Mouse (Mus musculus) cerebellum, adult 2 months (tissue): ENCODE data around the gene Smok3a. TPM values are rescaled to one million over a fixed set of nuclear protein-coding genes. Genes with fewer than 3 reads are reported as not detected.
"Not testable (repeated sequence)": the region's sequence is repeated elsewhere in the genome, so short reads cannot be mapped to it uniquely, and the experiment has no call there.

ENCODE experiments used
- DNase-seq, 2 experiments: peaks; one replicate each; pipeline ENCODE4 v3.0.0; 2021
- H3K27ac ChIP-seq: fragments of 200-500 bp; 2 replicates; pipeline ENCODE4 v1.5.1; 2012; ENCODE audit warnings: low read length, control low read depth, inconsistent platforms; ENCODE audit not compliant: insufficient read depth
- H3K27me3 ChIP-seq: fragments of 200-500 bp; 2 replicates; pipeline ENCODE4 v1.6.1; 2012; ENCODE audit warnings: inconsistent platforms, mild to moderate bottlenecking, low read length, moderate library complexity; ENCODE audit not compliant: control insufficient read depth, insufficient read depth
- H3K4me1 ChIP-seq: fragments of 200-500 bp; 2 replicates; pipeline ENCODE4 v1.6.1; 2011; ENCODE audit warnings: low read length; ENCODE audit not compliant: control insufficient read depth, insufficient read depth
- H3K4me3 ChIP-seq: fragments of 200-500 bp; replicated peaks from 2 replicates; pipeline ENCODE3; 2011; ENCODE audit warnings: mild to moderate bottlenecking, low read depth, low read length, control low read depth; ENCODE audit not compliant: insufficient read depth
- CTCF ChIP-seq: fragments of 200-500 bp; IDR thresholded peaks from 2 replicates; pipeline ENCODE4 v1.5.1; 2011; ENCODE audit warnings: low read depth, mild to moderate bottlenecking, control low read depth, low read length, moderate library complexity, borderline replicate concordance; ENCODE audit not compliant: insufficient read depth
- POLR2A ChIP-seq: fragments of 200-500 bp; IDR thresholded peaks from 2 replicates; pipeline ENCODE4 v1.6.1; 2011; ENCODE audit warnings: low read length, control low read depth, borderline replicate concordance; ENCODE audit not compliant: insufficient read depth
- WGBS: fragments of 180-500 bp; shearing (Covaris S2); methylation state at CpG from one replicate; pipeline ENCODE4 v1.1.7; 2018; 5-methylcytosine and 5-hydroxymethylcytosine counted together
- polyA plus RNA-seq: library from polyadenylated mRNA; depleted of rRNA; stranded (reverse); fragments of >200 nt; gene quantifications from 2 replicates; pipeline ENCODE4 v1.2.3, GENCODE M21; 2012; rRNA removed

Smok3a gene
- polyA plus RNA-seq, result not detected in 2 replicates

DNA sequence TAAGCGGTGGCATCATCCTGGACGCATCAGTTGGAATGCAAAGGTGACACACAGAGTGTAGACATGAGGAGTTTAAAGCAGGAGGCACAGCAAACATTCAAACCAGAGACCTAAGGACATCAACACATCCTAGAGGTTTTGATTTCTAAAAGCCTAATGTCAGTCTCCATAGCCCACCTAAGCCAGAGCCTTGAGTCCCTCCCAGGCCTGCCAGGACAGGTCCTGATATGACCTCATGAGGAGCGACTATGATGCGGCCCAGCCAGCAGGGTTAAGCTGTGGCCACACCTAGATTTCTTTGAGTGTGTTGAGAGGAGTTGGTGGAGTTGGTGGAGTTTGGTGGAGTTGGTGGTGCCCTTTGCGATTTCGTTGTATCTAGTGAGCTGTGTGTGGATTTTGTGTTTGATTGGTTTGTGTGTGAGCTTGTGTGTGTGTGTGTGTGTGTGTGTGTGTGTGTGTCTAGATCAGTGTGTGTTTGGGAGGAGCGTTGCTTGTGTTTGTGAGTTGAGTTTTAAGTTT is at the start of gene Smok3a, which contains the start of gene Smok3b:
Gene Smok3a, plus strand, starts transcription at position 301 of the 519 bp plus-strand sequence.
Gene Smok3b, plus strand, starts transcription at position 469 of the 519 bp plus-strand sequence.
- not testable (repeated sequence) for H3K4me3 ChIP-seq, DNase-seq, H3K27ac ChIP-seq, H3K4me1 ChIP-seq, H3K27me3 ChIP-seq
- 83% methylated on average over 3 of the region's 7 CpGs for WGBS

DNA sequence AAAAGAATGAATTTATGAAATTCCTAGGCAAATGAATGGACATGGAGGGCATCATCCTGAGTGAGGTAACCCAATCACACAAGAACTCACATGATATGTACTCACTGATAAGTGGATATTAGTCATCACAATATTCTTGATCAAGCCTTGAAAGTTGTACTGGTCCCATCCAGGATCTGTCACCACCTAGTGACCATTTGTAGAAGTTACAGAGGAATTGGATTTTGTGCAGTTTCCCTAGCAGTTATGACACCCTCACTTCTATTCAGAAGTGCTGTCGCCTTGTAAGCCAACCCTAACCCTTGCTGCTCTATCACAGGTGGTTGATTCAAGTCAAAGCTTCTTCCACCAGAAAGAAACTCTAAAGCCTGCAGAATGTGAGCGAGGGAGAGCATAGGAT is 47.9 kb upstream of the Smok3a start:
- TF ChIP-seq POLR2A (no peak), CTCF (no peak)
- Histone ChIP-seq H3K27ac (no peak overlapping the region), H3K4me1 (no peaks in the 10 kb centered on the region), H3K27me3 (no peaks in the 10 kb centered on the region), H3K4me3 (no peak overlapping the region)
- WGBS, result 74% methylated on average over 2 of the region's 2 CpGs
- no peak for DNase-seq

DNA sequence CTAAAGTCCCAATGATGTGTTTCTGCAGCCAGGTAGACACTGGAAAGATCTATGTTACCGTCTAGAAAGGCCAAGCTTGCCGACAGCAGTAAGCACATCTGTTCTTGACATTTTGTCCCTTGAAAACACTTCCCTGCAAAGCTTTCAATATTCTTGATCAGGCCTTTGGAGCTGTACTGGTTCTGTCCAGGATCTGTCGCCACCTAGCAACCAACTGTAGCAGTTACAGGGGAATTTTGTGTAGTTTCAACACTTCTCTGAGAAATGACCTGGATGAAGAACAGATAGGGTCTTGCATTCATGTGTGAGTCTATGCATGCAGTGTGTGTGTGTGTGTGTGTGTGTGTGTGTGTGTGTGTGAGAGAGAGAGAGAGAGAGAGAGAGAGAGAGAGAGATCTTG is 47.3 kb upstream of the Smok3a start:
- Histone ChIP-seq H3K4me1 (no peaks in the 10 kb centered on the region), H3K27me3 (no peaks in the 10 kb centered on the region), H3K27ac (no peak overlapping the region), H3K4me3 (no peak overlapping the region)
- no peak for DNase-seq
- TF ChIP-seq POLR2A (no peak), CTCF (peak; percentile 37; the same call in 1 of the 2 replicates)
- WGBS, result 54% methylated on average over 3 of the region's 3 CpGs

DNA sequence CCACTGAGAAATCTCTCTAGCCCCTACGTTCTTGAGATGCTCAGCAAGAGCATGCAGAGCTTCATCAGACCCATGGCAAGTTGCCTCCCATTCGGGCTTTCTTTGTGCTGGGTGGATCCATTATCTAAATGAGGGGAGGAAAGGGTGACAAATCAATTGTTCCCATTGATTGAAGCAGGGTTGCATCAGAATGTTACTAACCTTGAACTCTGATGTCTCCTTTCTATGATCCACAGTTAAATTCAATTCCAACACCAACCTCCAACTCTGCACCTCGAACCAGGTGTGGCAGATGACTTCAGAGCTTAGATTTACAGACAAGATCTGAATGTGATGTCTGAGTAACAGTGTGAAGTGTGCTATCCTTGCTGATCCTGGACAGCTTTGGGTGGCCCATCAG is 46.3 kb upstream of the Smok3a start:
- no peak overlapping the region for H3K4me3 ChIP-seq
- TF ChIP-seq CTCF, result no peak
- no peak for TF ChIP-seq POLR2A
- no peak for DNase-seq
- no peak overlapping the region for H3K27ac ChIP-seq
- no peaks in the 10 kb centered on the region for H3K4me1 ChIP-seq
- no peaks in the 10 kb centered on the region for H3K27me3 ChIP-seq
- 37% methylated on average over 3 of the region's 3 CpGs for WGBS

DNA sequence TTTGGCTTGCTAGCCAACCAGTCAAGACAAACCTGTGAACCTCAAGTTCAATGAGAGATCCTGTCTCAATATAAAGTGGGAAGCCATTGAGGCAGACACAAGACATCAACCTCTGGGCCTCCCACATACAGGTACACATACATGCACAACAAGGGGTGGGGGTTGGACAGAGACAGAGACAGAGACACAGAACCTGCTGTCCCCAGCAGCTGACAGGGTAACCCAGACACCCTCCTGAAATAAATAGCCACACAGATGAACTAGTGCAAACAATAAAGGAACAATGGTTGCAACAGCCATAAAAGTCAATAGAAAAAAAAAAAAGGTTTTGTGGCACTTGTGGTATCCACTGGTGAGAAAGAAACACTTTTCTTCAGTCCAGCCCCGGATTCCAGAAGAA is 45.6 kb upstream of the Smok3a start:
- Histone ChIP-seq H3K27ac (no peak overlapping the region), H3K27me3 (no peaks in the 10 kb centered on the region), H3K4me3 (no peak overlapping the region), H3K4me1 (no peaks in the 10 kb centered on the region)
- no peak for DNase-seq
- 38% methylated on average over 1 of the region's 1 CpGs for WGBS
- TF ChIP-seq POLR2A (no peak), CTCF (no peak)

DNA sequence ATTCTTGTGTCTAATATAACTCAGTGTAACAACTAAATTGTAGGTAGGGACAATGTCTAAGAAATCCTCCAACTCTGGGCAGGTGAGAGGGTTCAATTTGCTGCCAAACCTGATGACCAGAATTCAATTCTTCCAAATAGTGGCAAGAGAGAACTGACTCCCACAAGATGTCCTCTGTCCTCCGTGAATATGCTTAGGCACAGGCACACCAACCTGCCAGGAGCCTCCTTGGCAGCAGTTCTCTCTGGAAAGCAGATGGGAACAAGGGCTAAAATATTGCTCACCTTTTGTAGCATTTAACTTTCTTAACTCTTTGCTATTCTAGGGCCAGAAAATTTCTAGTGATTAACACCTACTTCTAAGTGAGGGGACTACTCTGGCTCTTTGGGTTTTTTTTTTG is 43.8 kb upstream of the Smok3a start:
- WGBS, result 3% methylated on average over 1 of the region's 1 CpGs
- TF ChIP-seq POLR2A (no peak), CTCF (no peak)
- no peak for DNase-seq
- no peaks in the 10 kb centered on the region for H3K27me3 ChIP-seq
- H3K4me3 ChIP-seq, result no peak overlapping the region
- no peak overlapping the region for H3K27ac ChIP-seq
- H3K4me1 ChIP-seq, result no peaks in the 10 kb centered on the region

DNA sequence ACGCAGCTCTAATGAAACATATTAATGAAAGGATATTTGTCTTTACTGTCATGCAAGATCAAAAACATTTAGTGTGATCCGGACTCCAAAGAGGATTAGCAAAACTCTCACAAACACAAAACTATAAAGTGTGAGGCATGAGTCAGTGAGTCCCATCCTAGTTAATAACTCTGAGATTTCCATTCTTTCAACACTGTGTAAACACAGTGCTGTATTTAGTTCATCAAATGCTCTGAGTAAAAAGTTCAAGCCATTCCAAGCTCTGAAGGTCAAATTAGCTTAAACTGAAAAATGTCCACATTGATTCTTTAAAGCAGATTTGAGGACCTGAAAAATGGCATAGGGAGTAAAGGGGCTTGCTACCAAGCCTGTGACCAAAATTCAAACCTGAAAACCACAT is 42.0 kb upstream of the Smok3a start:
- 68% methylated on average over 2 of the region's 2 CpGs for WGBS
- DNase-seq, result no peak
- Histone ChIP-seq H3K27me3 (no peaks in the 10 kb centered on the region), H3K4me3 (no peak overlapping the region), H3K27ac (no peak overlapping the region), H3K4me1 (no peaks in the 10 kb centered on the region)
- TF ChIP-seq POLR2A (no peak), CTCF (no peak)

DNA sequence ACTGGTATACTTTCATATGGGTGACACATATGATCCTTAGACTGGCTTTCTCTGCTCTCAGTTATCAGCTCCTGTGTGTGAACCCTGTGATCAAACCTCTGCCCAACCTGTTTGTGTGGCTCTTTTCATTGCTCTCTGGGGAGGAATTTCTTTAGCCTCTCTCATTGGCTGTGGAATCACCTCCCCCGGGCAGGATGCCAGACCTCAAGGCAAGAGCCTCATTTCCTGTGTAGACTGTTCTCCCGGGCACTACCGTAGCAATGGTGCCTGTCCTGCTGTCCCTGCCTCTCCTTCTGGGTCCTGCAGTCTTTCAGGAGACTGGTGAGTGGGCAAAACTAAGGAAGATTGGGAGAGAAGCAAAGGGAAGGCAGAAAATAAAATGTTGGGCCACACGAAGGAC is 39.8 kb upstream of the Smok3a start, which contains the start of gene Azgp1:
Gene Azgp1, plus strand, starts transcription at position 221 of the 400 bp plus-strand sequence.
- Histone ChIP-seq H3K4me1 (no peaks in the 10 kb centered on the region), H3K27ac (no peak within 1 kb of the TSS), H3K27me3 (no peaks in the 10 kb centered on the region), H3K4me3 (no peak within 1 kb of the TSS)
- WGBS, result 55% methylated on average over 4 of the region's 4 CpGs
- no peak for TF ChIP-seq POLR2A
- TF ChIP-seq CTCF, result no peak
- DNase-seq, result no peak

DNA sequence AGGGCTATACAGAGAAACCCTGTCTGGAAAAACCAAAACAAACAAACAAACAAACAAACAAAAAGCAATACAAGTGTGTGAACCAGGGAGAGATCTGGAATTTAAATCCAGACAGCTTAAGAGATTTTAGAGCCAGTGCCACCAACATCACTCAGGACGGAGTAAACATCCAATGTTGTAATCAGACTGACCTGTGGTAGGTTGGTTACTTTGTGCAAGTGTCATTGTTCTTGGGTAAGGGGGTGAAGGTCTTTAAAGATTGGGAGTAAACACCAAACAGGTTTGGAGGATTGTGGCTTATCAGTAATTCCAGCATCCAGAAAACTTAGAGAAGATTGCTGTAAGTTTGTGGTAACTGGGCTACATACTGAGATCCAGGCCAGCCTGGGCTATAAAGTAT is 34.7 kb upstream of the Smok3a start:
- Histone ChIP-seq H3K4me3 (no peak overlapping the region), H3K27me3 (no peaks in the 10 kb centered on the region), H3K27ac (no peak overlapping the region), H3K4me1 (no peaks in the 10 kb centered on the region)
- no peak for DNase-seq
- TF ChIP-seq POLR2A (no peak), CTCF (no peak)
- 89% methylated on average over 1 of the region's 1 CpGs for WGBS
